Mouse (Mus musculus): ENCODE results near the gene Gid8.

DNA sequence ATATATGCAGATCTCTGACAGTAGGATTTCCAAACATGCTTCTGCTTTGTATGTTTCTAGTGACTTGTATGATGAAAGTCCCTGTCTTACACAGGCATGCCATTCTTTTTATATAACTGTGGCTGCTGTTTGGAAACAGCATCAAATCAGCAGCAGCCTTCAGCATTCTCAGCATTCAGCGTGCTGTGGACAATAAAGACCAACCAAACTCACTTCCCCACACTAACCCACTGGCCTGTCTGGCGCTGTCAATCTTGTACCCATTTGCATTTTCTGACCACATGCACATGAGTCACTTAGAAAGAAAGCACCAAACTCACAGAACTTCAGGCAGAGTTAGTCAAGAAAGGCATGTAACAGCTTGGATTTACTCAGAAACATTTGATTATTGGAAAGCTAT lies 14.7 kb upstream of the Gid8 start:
- TF ChIP-seq CTCF (IDR thresholded peaks at IDR 0.05; ENCODE audit: extremely low read depth, insufficient read depth, insufficient read length, insufficient replicate concordance) (no peak), POLR2A (IDR thresholded peaks at IDR 0.05; ENCODE audit: low read depth, low read length) (no peak)
